Mouse (Mus musculus): ENCODE results near the gene Gm44503. TPM values are rescaled to one million over a fixed set of nuclear protein-coding genes. Genes with fewer than 3 reads are reported as not detected.

Gene Gm44503
- total RNA-seq (2022): not detected

GRCm38 (mm10) chr9:72958521-72959450 is at the start of gene Gm44503, which contains the start of gene Dyx1c1:
Gene Gm44503, plus strand, starts transcription at chr9:72958852.
Gene Dyx1c1, plus strand, starts transcription at chr9:72958785.
- DNase-seq (ENCODE audit: low spot score in 2 of 2): peak; percentile 50 to 63

DNA sequence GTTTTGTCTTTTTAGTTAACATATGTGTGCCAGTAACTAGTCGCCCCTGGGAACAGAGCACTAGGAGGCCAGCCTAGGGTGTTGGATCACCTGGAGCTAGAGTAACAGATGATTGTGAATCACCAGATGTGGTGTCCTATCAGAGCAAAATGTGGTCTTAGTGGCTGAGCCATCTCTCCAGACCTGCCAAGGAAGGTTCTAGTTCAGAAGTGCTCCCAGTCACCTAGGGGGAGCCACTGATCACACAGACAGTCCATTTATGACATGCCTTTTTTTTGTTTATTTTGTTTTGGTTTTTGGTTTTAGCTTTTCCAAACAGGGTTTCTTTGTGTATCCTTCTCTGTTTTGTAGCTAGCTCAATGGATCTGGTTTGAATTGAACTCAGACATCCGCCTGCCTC is 47.3 kb upstream of the Gm44503 start:
- no peak for DNase-seq (ENCODE audit: low spot score in 2 of 2)

DNA sequence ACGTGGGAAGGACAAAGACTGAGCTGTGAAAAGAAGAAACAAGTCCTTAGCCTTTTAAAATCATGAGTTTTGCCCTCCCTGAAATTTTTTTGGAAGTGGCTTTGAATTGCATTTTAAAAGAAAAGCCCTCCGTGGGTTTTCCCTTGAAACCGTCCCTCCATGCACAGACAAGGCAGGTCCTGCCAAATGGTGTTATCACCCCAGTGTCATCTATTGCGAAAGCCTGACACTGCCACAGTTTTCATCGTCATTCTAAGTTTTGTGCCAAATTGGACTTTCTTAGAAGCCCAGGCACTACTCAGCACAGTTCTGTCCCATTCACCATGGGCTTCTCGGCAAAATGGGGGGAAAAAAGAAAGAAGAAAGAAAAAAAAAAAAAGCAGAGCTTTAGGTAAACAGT is 45.1 kb upstream of the Gm44503 start:
- no peak for DNase-seq (ENCODE audit: low spot score in 2 of 2)

DNA sequence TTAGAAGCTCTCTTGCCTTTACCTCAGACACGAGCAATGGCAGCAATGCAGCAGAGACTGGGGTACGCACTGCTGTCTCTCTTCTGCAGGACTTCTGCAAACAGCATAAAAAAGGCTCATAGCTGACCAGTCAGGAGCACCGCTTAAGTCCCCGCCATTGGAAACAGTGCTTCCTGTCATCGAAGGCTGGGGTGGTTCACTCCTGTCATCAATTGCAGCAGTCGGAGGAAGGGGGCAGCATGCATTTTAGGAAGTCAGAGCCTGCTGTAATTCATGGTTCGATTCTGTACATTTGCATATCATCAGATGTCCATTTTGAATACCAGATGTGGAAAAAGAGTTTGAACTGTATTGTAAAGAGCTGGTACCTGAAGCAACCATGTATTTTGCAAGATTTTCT is 42.9 kb upstream of the Gm44503 start:
- DNase-seq (ENCODE audit: low spot score in 2 of 2): no peak

GRCm38 (mm10) chr9:72923068-72923467 is 35.6 kb upstream of the Gm44503 start:
- no peak for DNase-seq (ENCODE audit: low spot score in 2 of 2)

- peak; percentile 22 to 38 for DNase-seq (ENCODE audit: low spot score in 2 of 2)
Observed at GRCm38 (mm10) chr9:72925021-72925934, 33.4 kb upstream of the Gm44503 start, which contains the start of gene Pygo1. Gene Pygo1, plus strand, starts transcription at chr9:72925645.

DNA sequence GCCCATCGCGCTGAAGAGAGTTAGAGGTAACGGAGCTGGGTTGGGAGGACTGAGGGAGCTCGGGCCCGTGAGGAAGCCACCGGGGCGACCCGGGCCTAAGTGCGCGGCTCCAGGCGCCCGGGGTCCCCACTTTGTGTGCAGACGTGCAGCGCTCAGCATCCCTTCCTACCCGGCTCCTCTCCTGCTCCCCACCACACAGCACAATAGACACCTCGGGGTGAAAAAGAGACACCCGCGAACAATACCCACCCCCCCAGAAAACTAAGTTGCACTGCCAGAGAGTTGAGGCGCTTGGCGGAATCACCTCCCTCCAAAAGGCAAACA is 32.8 kb upstream of the Gm44503 start:
- no peak for DNase-seq (ENCODE audit: low spot score in 2 of 2)

GRCm38 (mm10) chr9:72931166-72931790 is 27.4 kb upstream of the Gm44503 start:
- DNase-seq (ENCODE audit: low spot score in 2 of 2): no peak

DNA sequence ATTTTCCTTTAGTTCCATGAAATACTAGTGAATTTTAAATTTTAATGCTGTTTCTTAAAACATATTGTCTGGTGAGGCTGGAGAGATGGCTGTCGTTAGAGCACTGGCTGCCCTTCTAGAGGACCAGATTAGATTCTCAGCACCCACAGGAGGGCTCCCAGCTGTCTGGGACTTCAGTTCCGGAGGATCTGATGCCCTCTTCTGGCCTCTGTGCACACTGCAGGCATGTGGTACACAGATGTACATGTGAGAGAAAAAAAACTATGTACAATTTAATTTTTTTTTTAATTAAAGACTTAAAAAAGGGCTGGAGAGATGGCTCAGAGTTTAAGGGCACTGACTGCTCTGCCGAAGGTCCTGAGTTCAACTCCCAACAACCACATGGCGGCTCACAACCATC is 23.3 kb upstream of the Gm44503 start:
- no peak for DNase-seq (ENCODE audit: low spot score in 2 of 2)

DNA sequence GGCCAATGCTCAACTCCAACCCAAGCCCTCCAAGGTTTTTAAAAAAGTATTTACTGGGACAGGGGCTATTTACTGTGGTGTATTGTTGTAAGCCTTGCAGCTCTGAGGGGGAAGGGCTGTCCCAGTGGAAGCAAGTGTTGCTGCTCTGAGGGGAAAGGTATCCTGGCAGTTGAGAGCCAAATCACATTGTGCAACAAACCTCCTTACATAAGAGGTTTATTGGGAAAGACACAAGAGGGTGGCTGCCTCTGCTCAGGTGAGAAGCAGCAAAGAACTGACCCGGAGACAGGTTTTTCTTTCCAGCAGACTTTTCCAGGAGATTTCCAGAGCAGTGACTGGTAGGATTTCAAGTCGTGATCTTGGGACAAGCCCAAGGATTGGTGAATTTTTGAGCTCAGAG is 22.4 kb upstream of the Gm44503 start:
- DNase-seq (ENCODE audit: low spot score in 2 of 2): no peak

DNA sequence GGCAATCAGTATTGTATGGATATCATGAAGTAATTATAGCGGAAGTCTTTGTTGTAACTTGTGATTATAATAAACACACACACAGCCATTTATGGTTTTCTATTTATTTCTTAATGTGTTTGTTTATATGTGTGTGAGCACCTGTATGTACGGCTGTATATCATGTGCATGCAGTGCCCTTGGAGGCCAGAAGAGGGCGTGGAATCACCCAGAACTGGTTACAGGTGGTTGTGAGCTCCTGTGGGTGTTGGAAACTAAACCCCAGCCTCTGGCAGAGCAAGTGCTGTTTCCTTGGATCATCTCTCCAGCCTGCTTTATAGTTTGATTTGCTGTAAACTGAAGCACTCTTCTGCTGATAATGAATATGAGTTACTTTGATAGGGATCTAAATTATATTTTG is 15.2 kb upstream of the Gm44503 start:
- no peak for DNase-seq (ENCODE audit: low spot score in 2 of 2)

- DNase-seq (ENCODE audit: low spot score in 2 of 2): no peak
Observed at GRCm38 (mm10) chr9:72944286-72944685, 14.4 kb upstream of the Gm44503 start.

- no peak for DNase-seq (ENCODE audit: low spot score in 2 of 2)
Observed at GRCm38 (mm10) chr9:72947010-72947409, 11.6 kb upstream of the Gm44503 start.

GRCm38 (mm10) chr9:72949572-72949971 is 9.1 kb upstream of the Gm44503 start:
- no peak for DNase-seq (ENCODE audit: low spot score in 2 of 2)

GRCm38 (mm10) chr9:72954746-72955145 is 3.9 kb upstream of the Gm44503 start:
- no peak for DNase-seq (ENCODE audit: low spot score in 2 of 2)

DNA sequence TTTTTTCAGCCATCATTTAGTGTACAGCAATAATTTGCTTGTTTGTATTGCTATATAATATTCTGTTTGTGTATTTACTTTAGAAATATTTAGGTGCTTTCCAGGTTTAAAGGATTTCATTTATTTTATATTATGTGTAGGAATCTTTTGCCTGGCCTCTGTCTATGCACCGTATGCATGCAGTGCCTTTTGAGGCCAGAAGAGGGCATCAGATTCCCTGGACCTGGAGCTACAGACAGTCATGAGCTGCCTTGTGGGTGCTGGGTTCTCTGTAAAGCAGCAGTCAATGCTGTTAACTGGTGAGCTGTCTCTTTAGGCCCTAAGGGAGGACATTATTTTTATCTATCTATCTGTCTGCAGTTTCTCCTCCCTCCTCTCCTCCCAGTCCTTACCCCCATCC is 3.1 kb upstream of the Gm44503 start:
- no peak for DNase-seq (ENCODE audit: low spot score in 2 of 2)

DNA sequence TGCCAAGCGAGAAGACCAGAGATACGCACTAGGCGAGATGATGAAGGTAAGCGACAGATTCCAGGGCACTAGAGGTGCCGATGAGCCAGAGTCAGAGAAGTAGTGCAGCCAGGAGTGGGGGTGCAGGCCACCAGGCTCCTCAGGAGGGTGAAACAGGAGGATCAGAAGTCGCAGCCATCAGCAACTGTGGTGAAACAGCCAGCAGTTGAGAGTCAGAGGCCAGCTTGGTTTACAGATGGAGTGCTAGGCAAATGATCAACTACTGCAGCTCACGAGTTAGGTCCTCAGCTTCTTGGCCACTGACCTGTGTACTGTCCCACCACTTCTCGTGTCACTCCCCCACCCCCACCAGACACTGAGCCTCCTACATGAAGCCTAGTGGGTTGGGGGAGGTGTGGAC is 2.7 kb downstream of the Gm44503 start:
- no peak for DNase-seq (ENCODE audit: low spot score in 2 of 2)

DNA sequence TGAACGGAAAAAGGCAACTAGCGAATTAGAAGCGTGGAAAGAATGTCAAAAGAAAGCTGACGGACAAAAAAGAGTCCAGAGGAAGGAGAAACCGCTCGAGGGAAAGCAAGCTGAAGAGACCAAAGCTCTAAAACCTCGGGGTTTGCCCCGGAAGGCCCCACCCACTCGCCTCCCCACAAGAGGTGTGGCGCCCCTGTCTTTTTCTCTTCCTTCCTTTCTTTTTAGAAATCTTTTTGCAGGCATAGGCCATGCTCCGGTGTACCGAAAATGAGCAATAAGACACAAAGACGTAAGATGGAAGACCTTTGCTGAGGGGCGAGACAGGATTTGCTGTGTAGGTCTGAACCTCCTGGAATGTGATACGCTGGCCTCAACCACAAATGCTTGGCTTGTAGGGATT is 3.3 kb downstream of the Gm44503 start:
- DNase-seq (ENCODE audit: low spot score in 2 of 2): no peak

DNA sequence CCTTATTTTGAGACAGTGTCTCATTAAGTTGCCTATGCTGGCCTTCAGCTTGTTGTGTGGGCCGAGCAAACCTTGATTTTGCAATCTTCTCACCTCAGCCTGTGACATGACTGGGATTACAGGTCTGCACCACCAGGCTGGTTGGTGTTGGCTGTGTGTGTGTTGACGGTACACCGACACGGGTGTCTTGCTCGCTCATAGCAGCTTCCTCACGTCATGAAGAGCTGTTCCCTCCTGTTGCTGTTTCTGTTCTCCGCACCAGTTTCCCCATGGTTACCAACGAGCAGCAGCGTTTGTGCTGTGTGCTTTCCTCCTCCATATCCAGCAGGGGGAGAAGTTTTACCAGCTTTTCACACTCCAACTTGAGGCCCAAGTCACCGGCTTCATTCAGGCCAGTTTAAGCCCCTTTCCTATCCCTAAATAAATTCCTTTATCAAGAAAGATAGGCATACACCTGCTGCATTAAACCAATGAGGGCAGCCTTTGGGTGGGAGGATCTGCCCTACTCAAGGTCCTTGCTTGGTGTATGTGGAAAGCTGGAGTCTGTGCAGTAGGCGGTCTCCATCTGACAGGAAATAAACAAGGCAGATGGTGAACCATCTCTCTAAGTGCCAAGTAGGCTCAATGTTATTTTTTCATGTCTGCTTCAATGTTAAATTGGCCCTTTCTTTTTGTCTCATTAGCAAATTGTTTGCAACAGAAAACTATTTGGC is 9.9 kb downstream of the Gm44503 start:
- DNase-seq (ENCODE audit: low spot score in 2 of 2): no peak

DNA sequence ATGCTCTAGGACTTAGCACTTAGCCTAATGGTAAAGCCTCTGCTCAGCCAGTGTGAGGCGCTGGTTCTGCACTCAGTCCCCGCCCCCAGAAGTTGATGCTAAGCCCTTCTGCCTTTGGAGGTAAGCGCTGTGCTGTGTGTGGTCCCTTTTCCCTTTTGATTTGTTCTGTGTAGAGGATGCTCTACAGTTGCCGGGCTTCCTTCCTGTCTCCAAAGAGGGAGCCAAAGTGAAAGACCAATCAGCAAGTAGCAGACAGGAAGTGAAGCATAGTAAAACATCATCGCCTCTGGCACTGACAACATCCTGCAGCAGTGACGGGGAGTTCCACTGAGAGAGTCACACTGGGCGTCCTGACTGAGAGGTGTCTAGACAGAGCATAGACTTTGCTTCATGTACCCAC is 11.2 kb downstream of the Gm44503 start:
- no peak for DNase-seq (ENCODE audit: low spot score in 2 of 2)

DNA sequence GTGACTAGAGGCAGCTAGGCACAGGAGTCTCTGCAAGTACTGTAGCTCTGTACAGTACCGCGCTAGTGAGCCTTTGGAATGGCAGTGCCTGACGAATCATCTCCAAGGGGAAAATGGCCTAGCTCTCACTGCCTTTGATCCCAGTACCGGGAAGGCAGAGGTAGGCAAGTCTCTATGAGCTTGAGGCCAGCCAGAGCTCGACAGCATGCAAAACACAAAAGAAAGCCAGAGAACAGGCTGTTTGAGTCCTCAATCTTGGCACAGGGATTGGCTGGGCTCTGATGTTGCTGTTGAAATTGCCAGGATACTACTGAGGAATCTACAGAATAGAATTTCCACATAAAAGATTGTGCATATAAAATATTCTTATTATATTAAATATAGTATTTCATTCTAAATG is 13.8 kb downstream of the Gm44503 start:
- no peak for DNase-seq (ENCODE audit: low spot score in 2 of 2)
